Mouse (Mus musculus): ENCODE measurements around the gene Fam71a. TPM values are rescaled to one million over a fixed set of nuclear protein-coding genes. Genes with fewer than 3 reads are reported as not detected.

Gene Fam71a
- total and polyA plus RNA-seq, 2 experiments from 2014 or later = not detected

DNA sequence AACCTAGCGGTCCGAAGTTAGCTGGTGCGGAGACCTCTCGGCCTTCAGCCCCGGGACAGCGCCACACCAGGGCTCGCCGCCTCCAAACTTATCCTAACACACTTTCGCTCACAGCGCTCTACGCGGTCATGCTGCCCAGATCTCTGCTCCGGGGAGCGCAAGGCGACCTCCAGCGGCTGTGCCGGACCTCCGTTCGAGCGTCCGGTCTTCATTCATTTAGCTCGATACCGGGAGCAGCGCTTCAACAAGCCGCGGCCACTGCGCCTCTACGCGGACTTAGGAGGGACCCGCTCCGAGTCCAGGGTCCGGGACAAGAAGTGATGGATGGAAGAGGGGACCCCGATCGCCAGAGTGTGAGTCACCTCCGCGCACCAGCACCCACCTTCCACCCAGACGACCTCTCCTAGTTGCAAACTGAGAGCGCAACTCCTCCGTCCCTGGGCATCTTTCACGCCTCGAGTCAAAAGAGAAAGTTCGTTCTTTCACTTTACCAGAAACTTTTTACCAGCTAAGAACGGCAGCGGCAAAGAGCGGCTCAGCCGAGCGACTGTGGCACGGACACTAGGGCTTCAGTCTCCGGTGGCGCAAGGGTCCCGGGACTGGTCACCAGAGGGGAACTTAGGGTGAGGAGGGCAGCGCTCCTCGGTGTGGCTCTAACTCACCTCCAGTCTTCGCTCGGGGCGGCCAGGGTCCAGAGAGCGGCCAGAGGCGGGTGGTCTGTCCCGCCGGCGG lies 18.0 kb upstream of the Fam71a start:
- Histone ChIP-seq H3K9me3 (ENCODE audit: low read length) (no peaks in the 10 kb centered on the region), H3K36me3 (ENCODE audit: insufficient read depth, low read length) (no peaks in the 10 kb centered on the region), H3K9ac (replicated peaks; ENCODE audit: low read length) (peak overlapping the region; percentile 45), H3K4me2 (ENCODE audit: low read depth, low read length) (peak overlapping the region; percentile 100), H3K4me1 (ENCODE audit: insufficient read depth, low read length) (peaks cover 16% of the 10 kb centered on the region; the same call in 1 of the 2 replicates), H3K27me3 (ENCODE audit: insufficient read depth, low read length) (peaks cover 57% of the 10 kb centered on the region), H3K4me3 (ENCODE audit: low read length) (peak overlapping the region; percentile 57), H3K27ac (peak overlapping the region; percentile 42; the same call in 1 of the 2 replicates)
- DNase-seq (ENCODE audit: low spot score) (peak; percentile 70), ATAC-seq (0 out of 2 replicates have a peak, but pooled peaks have one; percentile 18)
- WGBS = under 1% methylated on average over 61 of the region's 61 CpGs
- peak; percentile 60 for TF ChIP-seq CTCF (IDR thresholded peaks at IDR 0.05; ENCODE audit: low read depth)

DNA sequence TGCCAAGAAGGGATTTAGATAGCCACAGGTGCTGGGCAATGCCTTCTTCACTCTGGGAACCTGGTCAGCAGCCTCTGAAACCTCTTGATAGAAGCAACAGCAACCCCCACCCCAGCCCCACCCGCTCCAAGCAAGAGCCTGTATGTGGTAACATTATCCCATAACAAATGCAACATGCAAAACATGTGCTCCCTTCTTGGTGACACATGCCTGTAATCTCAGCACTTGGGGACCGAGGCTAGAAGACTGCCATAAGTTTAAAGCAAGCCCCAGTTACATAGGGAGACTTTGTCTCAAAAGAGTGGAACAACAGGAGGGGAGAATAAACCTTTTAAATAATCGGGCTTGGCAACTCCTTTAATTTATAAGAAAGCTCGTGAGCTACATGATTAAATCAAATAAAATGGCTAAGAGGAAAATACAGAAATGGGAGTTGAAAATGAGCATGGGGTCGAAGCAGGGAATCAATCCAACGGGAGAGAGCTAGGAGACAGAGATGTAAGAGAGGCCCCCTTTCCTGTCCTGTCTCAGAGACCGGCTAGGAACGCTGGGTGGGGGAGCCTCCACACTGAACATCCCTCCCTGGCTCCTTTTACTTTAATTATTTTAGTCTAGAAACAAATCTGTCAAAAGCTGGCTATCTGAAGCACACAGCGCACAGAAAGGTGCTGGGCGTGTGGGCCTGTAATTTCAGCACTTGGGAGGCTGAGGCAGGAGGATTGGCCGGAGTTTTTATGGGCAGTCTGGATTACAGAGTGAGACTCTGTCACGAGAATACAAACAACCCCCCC lies 17.0 kb upstream of the Fam71a start:
- no peak for TF ChIP-seq CTCF (IDR thresholded peaks at IDR 0.05; ENCODE audit: low read depth)
- 50% methylated on average over 12 of the region's 12 CpGs for WGBS
- peaks cover 16% of the 10 kb centered on the region; the same call in 1 of the 2 replicates for H3K4me1 ChIP-seq (ENCODE audit: insufficient read depth, low read length)
- no peak for DNase-seq (ENCODE audit: low spot score)
- peak overlapping the region; percentile 100; the same call in 1 of the 2 replicates for H3K4me2 ChIP-seq (ENCODE audit: low read depth, low read length)
- no peak overlapping the region for H3K4me3 ChIP-seq (ENCODE audit: low read length)
- no peaks in the 10 kb centered on the region for H3K9me3 ChIP-seq (ENCODE audit: low read length)
- peaks cover 50% of the 10 kb centered on the region for H3K27me3 ChIP-seq (ENCODE audit: insufficient read depth, low read length)
- no peak overlapping the region for H3K9ac ChIP-seq (replicated peaks; ENCODE audit: low read length)
- ATAC-seq = no peak
- H3K27ac ChIP-seq = no peak overlapping the region
- no peaks in the 10 kb centered on the region for H3K36me3 ChIP-seq (ENCODE audit: insufficient read depth, low read length)

DNA sequence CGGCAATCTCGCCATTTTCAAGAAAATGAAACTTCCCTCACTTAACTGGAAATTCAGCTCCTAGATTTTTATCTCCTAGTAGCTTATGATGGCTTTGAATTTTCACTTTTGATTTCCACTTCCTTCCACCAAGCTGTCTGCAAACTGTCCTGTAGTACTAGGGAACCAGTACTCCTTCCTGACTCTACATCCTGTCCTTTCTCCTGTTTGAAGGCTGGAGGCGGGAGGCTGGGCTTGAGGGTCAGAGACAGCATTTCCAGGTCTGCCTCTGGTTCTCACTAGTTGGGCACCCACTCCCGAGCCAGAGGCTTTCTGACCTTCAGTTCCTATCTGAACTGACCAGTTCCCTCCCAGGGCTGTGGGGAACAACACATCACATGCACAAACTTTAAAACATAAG lies 15.8 kb upstream of the Fam71a start:
- Histone ChIP-seq H3K4me1 (ENCODE audit: insufficient read depth, low read length) (peaks cover 16% of the 10 kb centered on the region; the same call in 1 of the 2 replicates), H3K4me3 (ENCODE audit: low read length) (no peak overlapping the region), H3K36me3 (ENCODE audit: insufficient read depth, low read length) (no peaks in the 10 kb centered on the region), H3K27me3 (ENCODE audit: insufficient read depth, low read length) (peaks cover 38% of the 10 kb centered on the region), H3K4me2 (ENCODE audit: low read depth, low read length) (no peak overlapping the region), H3K9me3 (ENCODE audit: low read length) (no peaks in the 10 kb centered on the region), H3K27ac (no peak overlapping the region), H3K9ac (replicated peaks; ENCODE audit: low read length) (no peak overlapping the region)
- 77% methylated on average over 4 of the region's 4 CpGs for WGBS
- TF ChIP-seq CTCF (IDR thresholded peaks at IDR 0.05; ENCODE audit: low read depth) = no peak
- ATAC-seq = no peak
- no peak for DNase-seq (ENCODE audit: low spot score)

DNA sequence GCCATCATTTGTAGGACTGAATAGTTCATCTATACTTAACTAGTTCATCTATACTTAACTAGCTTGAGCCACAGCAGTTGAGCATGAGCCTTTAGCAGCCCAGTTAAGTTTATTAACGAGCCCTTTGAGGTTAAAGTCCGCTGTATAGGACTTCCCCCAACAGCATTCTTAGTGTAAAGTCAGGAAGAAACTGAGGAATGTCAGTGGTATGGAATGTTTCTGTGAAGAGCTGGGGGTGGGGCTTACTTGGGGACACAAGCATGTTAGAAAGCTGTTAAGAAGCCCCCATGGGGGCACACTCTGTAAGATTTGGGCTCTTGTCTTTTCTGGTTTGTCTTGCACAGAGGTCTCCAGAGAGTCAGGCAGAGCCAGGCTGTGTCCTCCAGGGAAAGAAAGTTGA lies 15.2 kb upstream of the Fam71a start:
- Histone ChIP-seq H3K36me3 (ENCODE audit: insufficient read depth, low read length) (no peaks in the 10 kb centered on the region), H3K9me3 (ENCODE audit: low read length) (no peaks in the 10 kb centered on the region), H3K4me1 (ENCODE audit: insufficient read depth, low read length) (peaks cover 16% of the 10 kb centered on the region; the same call in 1 of the 2 replicates), H3K4me2 (ENCODE audit: low read depth, low read length) (no peak overlapping the region), H3K9ac (replicated peaks; ENCODE audit: low read length) (no peak overlapping the region), H3K27ac (no peak overlapping the region), H3K27me3 (ENCODE audit: insufficient read depth, low read length) (peaks cover 33% of the 10 kb centered on the region), H3K4me3 (ENCODE audit: low read length) (no peak overlapping the region)
- DNase-seq (ENCODE audit: low spot score) (no peak), ATAC-seq (no peak)
- WGBS = 70% methylated on average over 2 of the region's 2 CpGs
- no peak for TF ChIP-seq CTCF (IDR thresholded peaks at IDR 0.05; ENCODE audit: low read depth)

DNA sequence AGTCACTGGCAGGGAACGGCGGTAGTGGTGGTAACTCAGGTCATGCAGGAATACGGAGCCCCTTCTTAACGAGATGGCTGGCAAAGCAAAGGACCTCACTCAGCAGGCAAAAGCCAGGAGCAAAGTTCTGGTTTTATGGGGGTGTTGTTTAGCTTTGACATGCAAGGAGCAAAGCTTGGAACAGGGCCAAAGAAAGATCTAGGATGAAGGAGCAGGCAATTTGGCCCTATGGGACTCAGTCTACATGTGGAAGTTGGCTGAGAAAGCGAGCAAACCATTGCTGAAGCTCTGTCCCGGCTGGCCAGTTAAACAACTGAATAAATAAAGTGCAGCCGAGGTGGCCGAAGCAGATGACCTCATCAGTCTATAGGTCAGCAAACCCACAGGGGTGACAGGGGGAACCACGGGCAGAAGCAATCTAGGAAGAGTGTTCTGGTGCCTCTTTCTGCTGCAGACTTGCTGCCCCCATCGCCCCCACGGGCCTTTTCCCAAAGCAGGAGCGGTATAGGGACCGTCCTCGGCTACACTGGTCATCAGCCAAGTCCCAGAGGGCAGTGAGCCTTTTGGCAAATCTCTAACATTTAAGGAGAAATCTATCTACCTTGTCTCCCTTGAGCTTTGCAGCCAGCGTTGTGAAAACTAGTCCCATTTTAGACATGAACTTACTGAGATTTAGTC lies 14.0 kb upstream of the Fam71a start:
- WGBS = 40% methylated on average over 15 of the region's 15 CpGs
- peaks cover 29% of the 10 kb centered on the region for H3K27me3 ChIP-seq (ENCODE audit: insufficient read depth, low read length)
- H3K36me3 ChIP-seq (ENCODE audit: insufficient read depth, low read length) = no peaks in the 10 kb centered on the region
- no peak for TF ChIP-seq CTCF (IDR thresholded peaks at IDR 0.05; ENCODE audit: low read depth)
- no peak overlapping the region for H3K4me2 ChIP-seq (ENCODE audit: low read depth, low read length)
- ATAC-seq = no peak
- no peak overlapping the region for H3K4me3 ChIP-seq (ENCODE audit: low read length)
- peaks cover 9% of the 10 kb centered on the region; the same call in 1 of the 2 replicates for H3K4me1 ChIP-seq (ENCODE audit: insufficient read depth, low read length)
- H3K27ac ChIP-seq = no peak overlapping the region
- DNase-seq (ENCODE audit: low spot score) = peak; percentile 19
- no peak overlapping the region for H3K9ac ChIP-seq (replicated peaks; ENCODE audit: low read length)
- no peaks in the 10 kb centered on the region for H3K9me3 ChIP-seq (ENCODE audit: low read length)

DNA sequence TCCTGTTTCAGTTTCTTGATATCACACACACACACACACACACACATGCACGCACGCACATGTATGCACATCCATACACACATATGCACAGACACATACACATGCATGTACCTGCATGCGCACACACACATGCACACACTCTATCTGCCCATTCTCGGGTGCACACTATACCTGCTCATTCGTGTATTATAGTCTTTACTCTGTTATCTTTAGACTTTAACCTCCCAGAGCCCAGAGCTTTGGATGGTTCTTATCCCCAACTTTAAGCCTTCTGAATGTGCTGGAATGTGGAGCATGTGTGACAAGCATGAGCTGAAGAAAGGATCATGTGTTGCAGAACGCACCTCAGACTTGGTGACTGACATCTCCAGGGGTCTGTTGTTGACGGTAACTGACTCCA lies 12.3 kb upstream of the Fam71a start:
- TF ChIP-seq CTCF (IDR thresholded peaks at IDR 0.05; ENCODE audit: low read depth) = no peak
- no peak for ATAC-seq

More for the DNA sequence above, 12.3 kb upstream of the Fam71a start:
- H3K9ac ChIP-seq (replicated peaks; ENCODE audit: low read length) = no peak overlapping the region
- peaks cover 24% of the 10 kb centered on the region; the same call in 1 of the 2 replicates for H3K27me3 ChIP-seq (ENCODE audit: insufficient read depth, low read length)
- no peak overlapping the region for H3K4me2 ChIP-seq (ENCODE audit: low read depth, low read length)
- DNase-seq (ENCODE audit: low spot score) = no peak
- H3K4me1 ChIP-seq (ENCODE audit: insufficient read depth, low read length) = peaks cover 4% of the 10 kb centered on the region; the same call in 1 of the 2 replicates
- no peak overlapping the region for H3K27ac ChIP-seq
- H3K4me3 ChIP-seq (ENCODE audit: low read length) = no peak overlapping the region
- H3K9me3 ChIP-seq (ENCODE audit: low read length) = no peaks in the 10 kb centered on the region
- WGBS = 79% methylated on average over 7 of the region's 7 CpGs
- no peaks in the 10 kb centered on the region for H3K36me3 ChIP-seq (ENCODE audit: insufficient read depth, low read length)

All from hindbrain, postnatal 0 days (tissue).